Mouse (Mus musculus) kidney, adult 10 weeks (tissue): Measurements from ENCODE around the gene Pfkfb3. TPM values are rescaled to one million over a fixed set of nuclear protein-coding genes. Genes with fewer than 3 reads are reported as not detected.

Experiments used
- polyA plus RNA-seq: library from polyadenylated mRNA; stranded (reverse); fragments of 350-450 nt; fragmentation: Illumina TruSeq; extraction: RNeasy Lipid Tissue Mini Kit (QIAGEN cat#74804); gene quantifications from one replicate; pipeline ENCODE4 v1.2.3, GENCODE M21; 2014; ENCODE audit warnings: low read depth, low replicate concordance

Gene Pfkfb3
- polyA plus RNA-seq: 9.3 TPM

GRCm38 (mm10) chr2:11553471-11554400, at the start of gene Pfkfb3:
Gene Pfkfb3 (minus strand): TSS chr2:11554077.

Other genes with a start within 250 kb of the Pfkfb3 start
- gene Rbm17, start 50.1 kb upstream of the Pfkfb3 start, polyA plus RNA-seq: 129 TPM
- not detected for gene Gm17490, start 72.2 kb upstream of the Pfkfb3 start, polyA plus RNA-seq
- 0.57 TPM for gene Il2ra, start 88.7 kb upstream of the Pfkfb3 start, polyA plus RNA-seq
- 13.6 TPM for gene Il15ra, start 151.2 kb upstream of the Pfkfb3 start, polyA plus RNA-seq
- 95.7 TPM for gene Fbh1, start 223.5 kb upstream of the Pfkfb3 start, polyA plus RNA-seq
- 11.9 TPM for gene Ankrd16, start 223.8 kb upstream of the Pfkfb3 start, polyA plus RNA-seq